Mouse (Mus musculus) hindbrain, embryonic 16.5 days (tissue): ENCODE measurements around the gene Trim41. TPM values are rescaled to one million over a fixed set of nuclear protein-coding genes. Genes with fewer than 3 reads are reported as not detected.
A peak's percentile ranks its signal among the peaks of the same experiment; 100 is the strongest.

ENCODE experiments used
- ATAC-seq: fragments of 200-750 bp; cut with Nextera tagmentation; 2 replicates; pipeline ENCODE4 v1.8.0; 2017; ENCODE audit warnings: moderate TSS enrichment, moderate library complexity
- H3K27ac ChIP-seq: fragments of 300-500 bp; sonication (generic); 2 replicates; pipeline ENCODE4 v1.5.1; 2014; ENCODE audit warnings: low read depth, mild to moderate bottlenecking, control low read depth, low read length, moderate library complexity
- H3K27me3 ChIP-seq: fragments of 300-500 bp; sonication (generic); replicated peaks from 2 replicates; pipeline ENCODE4 v1.6.1; 2014; ENCODE audit warnings: low read length; ENCODE audit not compliant: control insufficient read depth, insufficient read depth
- H3K36me3 ChIP-seq: fragments of 300-500 bp; sonication (generic); 2 replicates; pipeline ENCODE4 v1.6.1; 2014; ENCODE audit warnings: mild to moderate bottlenecking, low read length, moderate library complexity, mixed read lengths; ENCODE audit not compliant: control insufficient read depth, insufficient read depth
- H3K4me1 ChIP-seq: fragments of 300-500 bp; sonication (generic); 2 replicates; pipeline ENCODE4 v1.6.1; 2014; ENCODE audit warnings: low read depth, low read length; ENCODE audit not compliant: control insufficient read depth, insufficient read depth
- H3K4me2 ChIP-seq: fragments of 300-500 bp; sonication (generic); 2 replicates; pipeline ENCODE4 v1.6.1; 2014; ENCODE audit warnings: mild to moderate bottlenecking, low read length, control low read depth, moderate library complexity
- H3K4me3 ChIP-seq: fragments of 300-500 bp; sonication (generic); 2 replicates; pipeline ENCODE4 v1.5.1; 2014; ENCODE audit warnings: mild to moderate bottlenecking, low read length, control low read depth, moderate library complexity
- H3K9ac ChIP-seq: fragments of 300-500 bp; sonication (generic); 2 replicates; pipeline ENCODE4 v1.6.1; 2014; ENCODE audit warnings: low read depth, mild to moderate bottlenecking, control low read depth, low read length, moderate library complexity
- H3K9me3 ChIP-seq: fragments of 300-500 bp; sonication (generic); 2 replicates; pipeline ENCODE4 v1.6.1; 2014; ENCODE audit warnings: mild to moderate bottlenecking, low read length, moderate library complexity; ENCODE audit not compliant: control insufficient read depth
- WGBS: fragments of 180-500 bp; shearing (Covaris S2); extraction: QIAGEN DNeasy Blood & Tissue Kit; methylation state at CpG from one replicate; pipeline ENCODE4 v1.1.7; 2014; 5-methylcytosine and 5-hydroxymethylcytosine counted together
- polyA plus RNA-seq: library from polyadenylated mRNA; unstranded; fragments of >200 nt; fragmentation: Nextera tagmentation; extraction: Ambion mirVana; gene quantifications from 2 replicates; pipeline ENCODE4 v1.2.1, GENCODE M21; 2015

Gene Trim41
- polyA plus RNA-seq, 1 experiment from 2014 or later = 6.5 TPM

DNA sequence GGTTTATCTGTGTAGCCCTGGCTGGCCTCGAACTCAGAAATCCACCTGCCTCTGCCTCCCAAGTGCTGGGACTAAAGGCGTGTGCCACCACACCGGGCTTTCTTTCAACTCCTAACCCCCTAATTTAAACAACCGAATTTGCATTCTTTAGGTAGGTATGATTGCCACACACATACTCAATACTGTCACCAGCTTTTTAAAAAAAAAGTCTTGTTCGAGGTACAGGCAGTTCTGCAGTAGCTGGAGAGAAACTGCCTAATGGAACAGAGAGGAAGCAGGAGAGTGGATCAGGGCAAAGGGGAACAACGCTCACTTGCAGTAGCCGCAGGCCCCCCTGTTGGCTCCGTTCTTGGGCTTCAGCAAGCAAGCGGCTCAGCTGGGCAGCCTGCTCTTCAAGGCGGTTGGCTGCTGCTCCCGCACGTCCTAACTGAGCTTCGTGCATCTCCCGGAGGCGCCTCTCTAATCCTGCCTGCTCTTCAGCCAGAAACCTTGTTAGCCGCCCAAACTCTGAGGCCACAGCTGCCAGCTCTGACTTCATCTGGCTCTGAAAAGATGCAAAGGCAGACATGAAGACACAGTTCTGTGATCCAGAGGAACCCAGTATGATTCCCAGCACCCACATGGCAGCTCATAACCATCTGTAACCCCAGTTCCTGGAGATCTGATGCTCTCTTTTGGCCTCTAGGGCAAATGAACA, 8.3 kb downstream of the Trim41 start:
- Histone ChIP-seq H3K36me3 (peaks cover 60% of the 10 kb centered on the region), H3K4me2 (no peak overlapping the region), H3K27me3 (no peaks in the 10 kb centered on the region), H3K27ac (no peak overlapping the region), H3K9ac (no peak overlapping the region), H3K9me3 (no peaks in the 10 kb centered on the region), H3K4me1 (peaks cover 3% of the 10 kb centered on the region), H3K4me3 (no peak overlapping the region)
- WGBS = 74% methylated on average over 16 of the region's 16 CpGs
- 0 out of 2 replicates have a peak, but pooled peaks have one; percentile 34 for ATAC-seq

DNA sequence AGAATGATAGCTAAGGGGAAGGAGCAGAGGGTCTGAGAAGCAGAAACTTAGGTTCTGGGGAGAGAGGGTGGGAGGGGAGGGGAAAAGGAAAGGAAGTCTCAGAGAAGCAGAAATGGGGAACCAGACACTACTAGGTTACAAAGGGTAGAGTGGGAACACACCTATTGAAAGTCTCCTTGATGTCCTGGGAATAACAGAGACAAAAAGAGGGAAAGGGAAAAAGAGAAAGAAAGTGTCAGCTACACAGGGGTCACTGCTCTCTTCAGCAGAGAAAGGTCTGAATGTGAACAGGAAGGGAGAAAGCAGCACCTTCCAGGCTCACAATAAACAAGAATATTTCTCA, 8.9 kb downstream of the Trim41 start:
- Histone ChIP-seq H3K27me3 (no peaks in the 10 kb centered on the region), H3K4me1 (peaks cover 3% of the 10 kb centered on the region; the same call in 1 of the 2 replicates), H3K27ac (no peak overlapping the region), H3K9me3 (no peaks in the 10 kb centered on the region), H3K4me2 (no peak overlapping the region), H3K4me3 (no peak overlapping the region), H3K36me3 (peaks cover 63% of the 10 kb centered on the region), H3K9ac (no peak overlapping the region)
- no peak for ATAC-seq

DNA sequence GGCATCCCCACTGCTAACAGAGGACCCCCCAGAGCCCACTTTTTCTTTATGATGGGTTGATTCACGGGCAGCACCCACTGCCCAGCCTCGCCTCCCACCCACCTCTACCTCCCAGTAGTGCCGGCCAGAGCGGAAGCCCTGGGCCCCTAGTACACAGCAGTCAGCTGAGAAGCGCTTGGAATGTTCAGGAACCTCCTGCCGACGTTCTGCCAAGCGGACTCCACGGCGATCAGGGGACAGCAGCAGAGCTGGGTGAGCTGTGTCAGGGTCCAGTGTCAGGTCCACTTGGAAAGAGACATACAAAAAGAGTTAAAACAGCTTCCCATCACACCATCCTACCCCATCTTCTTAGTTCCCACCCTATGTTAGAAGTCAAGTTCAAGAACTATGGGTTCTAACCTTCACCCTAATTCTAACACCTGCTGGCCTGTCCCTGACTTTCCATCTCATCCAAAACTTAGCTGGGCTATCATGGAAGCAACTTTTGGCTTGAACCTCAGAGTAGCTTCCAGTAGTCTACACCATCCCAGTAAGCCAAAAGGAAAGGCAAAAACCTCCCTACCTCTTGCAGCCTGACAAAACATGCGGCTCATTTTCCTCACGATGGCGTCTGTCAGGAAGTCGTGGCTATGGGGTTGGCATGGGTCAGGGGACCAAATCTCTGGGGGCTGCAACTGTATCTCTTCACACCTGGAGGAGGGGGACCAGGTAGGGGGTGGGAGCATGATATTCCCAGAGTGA, 9.4 kb downstream of the Trim41 start:
- H3K4me2 ChIP-seq = no peak overlapping the region
- H3K27ac ChIP-seq = no peak overlapping the region
- 0 out of 2 replicates have a peak, but pooled peaks have one; percentile 5 for ATAC-seq
- H3K4me3 ChIP-seq = no peak overlapping the region
- peaks cover 68% of the 10 kb centered on the region for H3K36me3 ChIP-seq
- 61% methylated on average over 14 of the region's 14 CpGs for WGBS
- H3K4me1 ChIP-seq = no peaks in the 10 kb centered on the region; the same call in 1 of the 2 replicates
- H3K9ac ChIP-seq = no peak overlapping the region
- H3K9me3 ChIP-seq = no peaks in the 10 kb centered on the region
- H3K27me3 ChIP-seq = no peaks in the 10 kb centered on the region

DNA sequence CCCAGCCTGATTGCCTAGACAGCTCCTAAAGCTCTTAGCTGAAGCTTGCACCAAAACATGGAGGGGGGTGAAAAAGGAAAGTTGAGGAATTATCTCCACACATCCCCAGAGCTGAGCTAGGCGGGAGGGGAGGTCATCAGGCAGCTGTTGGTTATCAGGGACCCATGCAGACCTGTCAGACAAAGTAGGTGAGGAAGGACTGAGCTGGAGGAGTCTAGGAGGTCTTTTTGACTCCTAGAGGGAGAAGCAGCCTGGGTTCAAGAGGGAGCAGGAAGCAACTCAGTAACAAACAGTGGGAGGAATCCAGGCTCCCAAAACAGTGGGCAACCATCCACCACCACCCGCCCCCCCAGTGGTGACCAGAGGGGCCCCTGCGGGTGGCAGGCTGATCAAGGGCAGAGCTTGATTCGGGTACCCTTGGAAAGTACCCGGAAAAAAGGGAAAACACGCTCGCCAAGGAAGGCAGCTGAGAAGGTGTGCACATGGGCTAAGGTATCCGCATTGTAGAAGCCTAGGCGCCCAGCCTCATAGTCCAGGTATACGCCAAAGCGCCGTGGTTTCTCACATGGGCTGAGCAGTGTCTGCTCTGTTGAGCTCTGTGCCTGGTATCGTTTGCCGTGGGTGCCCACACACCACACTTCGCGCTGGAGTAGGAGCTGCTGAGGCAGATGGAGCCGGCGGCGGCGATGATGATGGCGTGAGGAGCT, 10.1 kb downstream of the Trim41 start:
- no peak overlapping the region for H3K4me3 ChIP-seq
- H3K36me3 ChIP-seq = peaks cover 71% of the 10 kb centered on the region
- 64% methylated on average over 21 of the region's 21 CpGs for WGBS
- no peak overlapping the region for H3K27ac ChIP-seq
- H3K4me1 ChIP-seq = peaks cover 5% of the 10 kb centered on the region
- no peak overlapping the region for H3K9ac ChIP-seq
- no peaks in the 10 kb centered on the region for H3K9me3 ChIP-seq
- no peaks in the 10 kb centered on the region for H3K27me3 ChIP-seq
- ATAC-seq = 0 out of 2 replicates have a peak, but pooled peaks have one; percentile 21
- H3K4me2 ChIP-seq = no peak overlapping the region

DNA sequence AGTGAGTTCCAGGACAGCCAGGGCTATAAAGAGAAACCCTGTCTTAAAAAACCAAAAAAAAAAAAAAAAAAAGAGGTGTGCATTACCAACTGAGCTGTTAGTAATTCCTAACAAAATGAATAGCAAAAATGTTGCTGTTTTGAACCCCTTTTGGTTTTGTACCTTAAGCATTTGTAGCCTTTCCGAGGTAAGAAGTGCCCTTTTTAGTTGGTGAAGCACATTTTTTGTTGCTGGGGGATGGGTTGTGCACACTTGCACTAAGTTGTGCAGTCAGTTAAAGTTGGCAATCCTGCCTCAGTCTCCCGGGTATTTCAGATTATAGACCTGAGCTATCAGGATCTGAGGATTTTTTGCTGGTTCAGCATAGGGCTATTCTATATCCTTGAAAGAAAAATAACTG, 12.2 kb downstream of the Trim41 start:
- 87% methylated on average over 2 of the region's 2 CpGs for WGBS
- Histone ChIP-seq H3K27ac (no peak overlapping the region), H3K36me3 (peaks cover 59% of the 10 kb centered on the region), H3K9ac (no peak overlapping the region), H3K4me3 (no peak overlapping the region), H3K4me1 (peaks cover 16% of the 10 kb centered on the region), H3K27me3 (no peaks in the 10 kb centered on the region), H3K4me2 (no peak overlapping the region), H3K9me3 (no peaks in the 10 kb centered on the region)
- no peak for ATAC-seq

DNA sequence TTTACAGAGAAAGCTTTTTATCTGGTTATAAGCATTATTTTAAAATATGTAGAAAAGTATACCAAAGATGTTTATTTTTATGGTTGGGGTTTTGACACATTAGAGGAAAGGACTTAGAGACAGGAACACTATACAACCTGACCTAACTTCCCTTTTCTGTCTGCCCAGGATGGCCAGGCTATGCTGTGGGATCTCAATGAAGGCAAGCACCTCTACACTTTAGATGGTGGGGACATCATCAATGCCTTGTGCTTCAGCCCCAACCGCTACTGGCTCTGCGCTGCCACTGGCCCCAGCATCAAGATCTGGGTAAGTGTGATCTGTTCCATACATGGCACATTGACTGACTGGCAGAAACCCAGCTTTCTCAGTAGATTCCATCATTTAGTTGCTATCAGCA, 13.2 kb downstream of the Trim41 start:
- Histone ChIP-seq H3K27ac (no peak overlapping the region), H3K4me2 (no peak overlapping the region), H3K9ac (no peak overlapping the region), H3K36me3 (peaks cover 54% of the 10 kb centered on the region), H3K9me3 (no peaks in the 10 kb centered on the region), H3K4me1 (peaks cover 17% of the 10 kb centered on the region), H3K27me3 (no peaks in the 10 kb centered on the region), H3K4me3 (no peak overlapping the region)
- no peak for ATAC-seq
- 94% methylated on average over 2 of the region's 2 CpGs for WGBS

DNA sequence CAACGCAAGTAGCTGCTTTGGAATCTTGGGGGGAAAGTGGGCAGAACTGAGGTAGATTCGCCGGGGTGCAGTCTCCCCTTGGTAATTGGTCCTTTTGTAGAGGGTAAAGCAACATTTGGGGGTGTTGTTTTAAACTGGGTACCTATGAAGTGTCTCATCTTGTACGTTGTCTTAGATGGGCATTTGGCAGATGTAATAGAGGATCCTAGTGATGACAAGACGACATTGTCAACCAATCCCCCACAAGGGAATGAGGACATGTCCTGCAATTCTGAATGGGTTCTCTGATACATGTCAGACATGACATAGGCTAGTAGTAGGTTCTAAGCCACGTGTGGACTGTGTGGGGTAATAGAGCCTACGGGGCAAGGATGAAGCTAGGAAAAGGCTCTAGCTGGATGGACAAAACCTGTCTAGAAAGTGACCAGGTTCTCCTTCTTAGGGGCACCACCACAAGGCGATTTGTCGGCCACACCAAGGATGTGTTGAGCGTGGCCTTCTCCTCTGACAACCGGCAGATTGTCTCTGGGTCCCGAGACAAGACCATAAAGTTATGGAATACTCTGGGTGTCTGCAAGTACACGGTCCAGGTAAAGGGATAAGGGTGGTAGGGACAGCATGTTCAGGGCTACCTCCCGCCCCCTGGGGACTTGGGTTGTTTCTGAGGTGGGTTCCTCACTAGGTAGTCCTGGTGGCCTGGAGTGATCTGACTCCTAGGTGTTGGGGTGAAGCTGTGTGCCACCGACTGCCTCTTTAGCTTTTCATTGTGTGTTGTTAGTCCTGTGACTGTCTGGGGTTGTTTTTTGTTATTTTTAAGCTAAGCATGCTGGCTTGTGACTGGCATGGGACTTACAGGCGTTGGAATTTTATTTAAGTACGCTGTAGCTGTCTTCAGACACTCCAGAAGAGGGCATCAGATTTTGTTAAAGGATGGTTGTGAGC, 15.1 kb downstream of the Trim41 start:
- H3K36me3 ChIP-seq = peaks cover 44% of the 10 kb centered on the region

DNA sequence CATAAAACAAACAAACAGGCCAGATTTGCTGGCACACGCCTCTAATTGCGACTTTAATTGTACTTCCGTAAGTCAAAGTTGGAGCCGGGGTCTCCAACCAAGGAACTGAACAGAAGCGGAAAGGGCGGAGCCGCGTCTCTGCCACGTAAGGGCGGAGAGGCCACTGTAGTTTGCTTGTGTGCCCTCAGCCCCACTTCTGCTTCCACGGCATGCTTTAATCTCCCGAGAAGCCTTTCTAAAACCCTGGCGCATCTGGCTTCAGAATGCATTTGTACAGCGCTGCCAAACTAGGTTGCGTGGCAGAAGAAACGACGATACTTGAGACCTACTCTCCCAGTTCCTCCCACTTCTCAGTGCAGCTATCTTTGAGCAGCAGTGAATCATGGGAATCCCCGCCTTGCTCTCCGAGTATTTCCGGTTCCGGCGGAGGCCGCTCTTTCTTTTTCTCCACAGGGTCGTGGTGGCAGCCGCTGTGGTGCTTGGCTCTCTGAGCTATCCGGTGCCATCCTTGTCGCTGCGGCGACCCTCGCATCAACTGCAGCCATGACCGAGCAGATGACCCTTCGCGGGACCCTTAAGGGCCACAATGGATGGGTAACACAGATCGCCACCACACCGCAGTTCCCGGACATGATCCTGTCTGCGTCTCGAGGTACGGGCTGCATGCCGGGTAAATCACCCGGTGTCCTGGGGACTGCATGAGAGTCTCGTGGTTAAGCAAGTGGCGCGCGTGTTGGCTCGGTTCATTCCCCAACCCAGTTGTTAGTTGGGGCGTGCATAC, 17.0 kb downstream of the Trim41 start, which contains the start of gene Rack1:
Gene Rack1 (plus strand): TSS at position 412 of the 781 bp plus-strand sequence.
- H3K4me2 ChIP-seq = peak within 1 kb of the TSS; percentile 88
- peak within 1 kb of the TSS; percentile 81 for H3K4me3 ChIP-seq
- H3K27ac ChIP-seq = peak within 1 kb of the TSS; percentile 96
- H3K9ac ChIP-seq = peak within 1 kb of the TSS; percentile 80
- no peaks in the 10 kb centered on the region for H3K27me3 ChIP-seq
- H3K9me3 ChIP-seq = no peaks in the 10 kb centered on the region
- WGBS = under 1% methylated on average over 47 of the region's 47 CpGs
- peaks cover 29% of the 10 kb centered on the region for H3K4me1 ChIP-seq
- ATAC-seq = peak; percentile 95
- peaks cover 28% of the 10 kb centered on the region for H3K36me3 ChIP-seq

More for the DNA sequence above, 15.1 kb downstream of the Trim41 start:
- H3K9me3 ChIP-seq = no peaks in the 10 kb centered on the region
- H3K9ac ChIP-seq = peak overlapping the region; percentile 80
- no peak for ATAC-seq
- peak overlapping the region; percentile 81 for H3K4me3 ChIP-seq
- 79% methylated on average over 17 of the region's 17 CpGs for WGBS
- H3K4me2 ChIP-seq = peak overlapping the region; percentile 88
- no peak overlapping the region for H3K27ac ChIP-seq
- H3K4me1 ChIP-seq = peaks cover 29% of the 10 kb centered on the region
- no peaks in the 10 kb centered on the region for H3K27me3 ChIP-seq
